Mouse (Mus musculus): Measurements from ENCODE around the gene Masp1. TPM values are rescaled to one million over a fixed set of nuclear protein-coding genes. Genes with fewer than 3 reads are reported as not detected.

Masp1 gene
- total RNA-seq, 1 experiment from 2014 or later, result 0.29 TPM

GRCm38 (mm10) chr16:23517230-23517629 lies 3.4 kb downstream of the Masp1 start:
- no peak for ATAC-seq (replicated peaks; ENCODE audit: insufficient number of reproducible peaks, low FRiP score, low TSS enrichment, poor library complexity, severe bottlenecking)

GRCm38 (mm10) chr16:23516606-23517005 lies 4.0 kb downstream of the Masp1 start:
- ATAC-seq (replicated peaks; ENCODE audit: insufficient number of reproducible peaks, low FRiP score, low TSS enrichment, poor library complexity, severe bottlenecking), result no peak

GRCm38 (mm10) chr16:23515766-23516165 lies 4.8 kb downstream of the Masp1 start:
- ATAC-seq (replicated peaks; ENCODE audit: insufficient number of reproducible peaks, low FRiP score, low TSS enrichment, poor library complexity, severe bottlenecking), result no peak

- ATAC-seq (replicated peaks; ENCODE audit: insufficient number of reproducible peaks, low FRiP score, low TSS enrichment, poor library complexity, severe bottlenecking), result no peak
These were observed 7.2 kb downstream of the Masp1 start for GRCm38 (mm10) chr16:23513401-23513800.

GRCm38 (mm10) chr16:23511166-23511935 lies 9.3 kb downstream of the Masp1 start:
- no peak for ATAC-seq (replicated peaks; ENCODE audit: insufficient number of reproducible peaks, low FRiP score, low TSS enrichment, poor library complexity, severe bottlenecking)

- ATAC-seq (replicated peaks; ENCODE audit: insufficient number of reproducible peaks, low FRiP score, low TSS enrichment, poor library complexity, severe bottlenecking), result no peak
These were observed 14.5 kb downstream of the Masp1 start for GRCm38 (mm10) chr16:23505904-23506687.

GRCm38 (mm10) chr16:23504320-23504744 lies 16.3 kb downstream of the Masp1 start:
- ATAC-seq (replicated peaks; ENCODE audit: insufficient number of reproducible peaks, low FRiP score, low TSS enrichment, poor library complexity, severe bottlenecking), result no peak

GRCm38 (mm10) chr16:23503351-23503750 lies 17.3 kb downstream of the Masp1 start:
- ATAC-seq (replicated peaks; ENCODE audit: insufficient number of reproducible peaks, low FRiP score, low TSS enrichment, poor library complexity, severe bottlenecking), result no peak

- no peak for ATAC-seq (replicated peaks; ENCODE audit: insufficient number of reproducible peaks, low FRiP score, low TSS enrichment, poor library complexity, severe bottlenecking)
These were observed 18.1 kb downstream of the Masp1 start for GRCm38 (mm10) chr16:23502478-23502877.

GRCm38 (mm10) chr16:23501288-23501687 lies 19.3 kb downstream of the Masp1 start:
- no peak for ATAC-seq (replicated peaks; ENCODE audit: insufficient number of reproducible peaks, low FRiP score, low TSS enrichment, poor library complexity, severe bottlenecking)

GRCm38 (mm10) chr16:23500558-23500957 lies 20.1 kb downstream of the Masp1 start:
- no peak for ATAC-seq (replicated peaks; ENCODE audit: insufficient number of reproducible peaks, low FRiP score, low TSS enrichment, poor library complexity, severe bottlenecking)

GRCm38 (mm10) chr16:23498691-23499131 lies 21.9 kb downstream of the Masp1 start:
- ATAC-seq (replicated peaks; ENCODE audit: insufficient number of reproducible peaks, low FRiP score, low TSS enrichment, poor library complexity, severe bottlenecking), result no peak

- no peak for ATAC-seq (replicated peaks; ENCODE audit: insufficient number of reproducible peaks, low FRiP score, low TSS enrichment, poor library complexity, severe bottlenecking)
These were observed 22.7 kb downstream of the Masp1 start for GRCm38 (mm10) chr16:23497881-23498280.

GRCm38 (mm10) chr16:23497440-23497839 lies 23.2 kb downstream of the Masp1 start:
- no peak for ATAC-seq (replicated peaks; ENCODE audit: insufficient number of reproducible peaks, low FRiP score, low TSS enrichment, poor library complexity, severe bottlenecking)

- no peak for ATAC-seq (replicated peaks; ENCODE audit: insufficient number of reproducible peaks, low FRiP score, low TSS enrichment, poor library complexity, severe bottlenecking)
These were observed 24.2 kb downstream of the Masp1 start for GRCm38 (mm10) chr16:23496245-23496924.

- ATAC-seq (replicated peaks; ENCODE audit: insufficient number of reproducible peaks, low FRiP score, low TSS enrichment, poor library complexity, severe bottlenecking), result no peak
These were observed 27.8 kb downstream of the Masp1 start for GRCm38 (mm10) chr16:23492783-23493182.

GRCm38 (mm10) chr16:23483292-23483691 lies 37.3 kb downstream of the Masp1 start:
- ATAC-seq (replicated peaks; ENCODE audit: insufficient number of reproducible peaks, low FRiP score, low TSS enrichment, poor library complexity, severe bottlenecking), result no peak

GRCm38 (mm10) chr16:23482846-23483245 lies 37.8 kb downstream of the Masp1 start:
- no peak for ATAC-seq (replicated peaks; ENCODE audit: insufficient number of reproducible peaks, low FRiP score, low TSS enrichment, poor library complexity, severe bottlenecking)

GRCm38 (mm10) chr16:23482218-23482617 lies 38.4 kb downstream of the Masp1 start:
- ATAC-seq (replicated peaks; ENCODE audit: insufficient number of reproducible peaks, low FRiP score, low TSS enrichment, poor library complexity, severe bottlenecking), result no peak
